Mouse (Mus musculus): ENCODE results near the gene Nnmt. TPM values are rescaled to one million over a fixed set of nuclear protein-coding genes. Genes with fewer than 3 reads are reported as not detected.

Gene Nnmt
- polyA plus RNA-seq, 1 experiment from 2014 or later, result 0.76 TPM

DNA sequence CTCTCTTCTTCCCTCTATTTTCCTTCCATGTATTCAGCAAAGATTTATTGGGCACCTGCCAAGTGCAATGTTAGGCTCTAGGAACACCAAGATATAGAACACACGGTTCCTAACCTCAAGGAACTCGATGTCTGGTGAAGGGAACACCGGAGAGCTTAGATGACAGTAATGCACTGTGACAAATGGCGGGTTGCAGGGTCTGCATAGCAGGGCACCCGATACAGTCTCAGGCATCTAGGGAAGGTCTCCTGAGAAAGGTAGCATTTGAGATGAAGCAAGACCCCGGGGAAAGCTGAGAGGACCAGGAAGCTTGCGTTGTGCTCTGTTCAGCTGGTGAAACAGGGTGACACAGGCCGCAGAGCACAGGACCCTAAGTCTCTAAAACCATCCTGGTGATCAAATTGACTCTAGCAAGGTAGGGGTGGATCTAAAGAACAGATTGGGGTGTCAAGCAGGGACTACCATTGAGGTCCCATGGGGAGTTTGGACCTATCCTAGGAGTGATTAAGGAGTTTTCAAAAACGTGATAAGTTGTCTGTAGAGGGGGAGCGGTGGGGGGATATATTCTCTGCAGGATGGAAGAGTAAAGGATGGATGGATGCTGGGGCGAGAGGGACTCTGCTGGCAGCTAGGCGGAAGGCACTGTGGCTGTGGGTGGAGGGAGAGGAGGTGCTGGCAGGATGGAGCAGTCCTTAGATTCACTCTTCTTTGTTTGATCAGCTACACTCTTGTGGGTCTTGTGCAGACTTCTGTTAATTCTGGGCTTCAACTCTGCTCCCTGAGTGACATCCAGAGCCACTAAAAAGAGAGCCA is 43.5 kb upstream of the Nnmt start:
- H3K4me1 ChIP-seq (ENCODE audit: control insufficient read depth, insufficient read depth, low read length), result peaks cover 30% of the 10 kb centered on the region
- H3K27me3 ChIP-seq (ENCODE audit: control insufficient read depth, insufficient read depth, low read length), result no peaks in the 10 kb centered on the region
- DNase-seq (ENCODE audit: low spot score) (no peak), ATAC-seq (ENCODE audit: insufficient read depth, low FRiP score, low TSS enrichment) (no peak)
- 32% methylated on average over 12 of the region's 12 CpGs for WGBS
- H3K36me3 ChIP-seq (ENCODE audit: control insufficient read depth, insufficient read depth, low read length), result no peaks in the 10 kb centered on the region
- H3K4me3 ChIP-seq (ENCODE audit: low read depth, low read length), result no peak overlapping the region
- peak overlapping the region; percentile 45 for H3K4me2 ChIP-seq (ENCODE audit: low read depth)
- peak overlapping the region; percentile 79; the same call in 1 of the 2 replicates for H3K27ac ChIP-seq (ENCODE audit: low read depth, low read length)
- H3K9me3 ChIP-seq (ENCODE audit: control insufficient read depth, low read length), result no peaks in the 10 kb centered on the region
- no peak overlapping the region for H3K9ac ChIP-seq (ENCODE audit: low read length)

- Histone ChIP-seq H3K4me3 (ENCODE audit: low read depth, low read length) (no peak overlapping the region), H3K36me3 (ENCODE audit: control insufficient read depth, insufficient read depth, low read length) (no peaks in the 10 kb centered on the region), H3K9ac (ENCODE audit: low read length) (no peak overlapping the region), H3K4me1 (ENCODE audit: control insufficient read depth, insufficient read depth, low read length) (peaks cover 30% of the 10 kb centered on the region), H3K27me3 (ENCODE audit: control insufficient read depth, insufficient read depth, low read length) (no peaks in the 10 kb centered on the region), H3K27ac (ENCODE audit: low read depth, low read length) (no peak overlapping the region), H3K9me3 (ENCODE audit: control insufficient read depth, low read length) (no peaks in the 10 kb centered on the region), H3K4me2 (ENCODE audit: low read depth) (no peak overlapping the region)
- no peak for ATAC-seq (ENCODE audit: insufficient read depth, low FRiP score, low TSS enrichment)
- no peak for DNase-seq (ENCODE audit: low spot score)
- WGBS, result 19% methylated on average over 10 of the region's 10 CpGs
These were observed 42.8 kb upstream of the Nnmt start for GRCm38 (mm10) chr9:48647648-48648284.

DNA sequence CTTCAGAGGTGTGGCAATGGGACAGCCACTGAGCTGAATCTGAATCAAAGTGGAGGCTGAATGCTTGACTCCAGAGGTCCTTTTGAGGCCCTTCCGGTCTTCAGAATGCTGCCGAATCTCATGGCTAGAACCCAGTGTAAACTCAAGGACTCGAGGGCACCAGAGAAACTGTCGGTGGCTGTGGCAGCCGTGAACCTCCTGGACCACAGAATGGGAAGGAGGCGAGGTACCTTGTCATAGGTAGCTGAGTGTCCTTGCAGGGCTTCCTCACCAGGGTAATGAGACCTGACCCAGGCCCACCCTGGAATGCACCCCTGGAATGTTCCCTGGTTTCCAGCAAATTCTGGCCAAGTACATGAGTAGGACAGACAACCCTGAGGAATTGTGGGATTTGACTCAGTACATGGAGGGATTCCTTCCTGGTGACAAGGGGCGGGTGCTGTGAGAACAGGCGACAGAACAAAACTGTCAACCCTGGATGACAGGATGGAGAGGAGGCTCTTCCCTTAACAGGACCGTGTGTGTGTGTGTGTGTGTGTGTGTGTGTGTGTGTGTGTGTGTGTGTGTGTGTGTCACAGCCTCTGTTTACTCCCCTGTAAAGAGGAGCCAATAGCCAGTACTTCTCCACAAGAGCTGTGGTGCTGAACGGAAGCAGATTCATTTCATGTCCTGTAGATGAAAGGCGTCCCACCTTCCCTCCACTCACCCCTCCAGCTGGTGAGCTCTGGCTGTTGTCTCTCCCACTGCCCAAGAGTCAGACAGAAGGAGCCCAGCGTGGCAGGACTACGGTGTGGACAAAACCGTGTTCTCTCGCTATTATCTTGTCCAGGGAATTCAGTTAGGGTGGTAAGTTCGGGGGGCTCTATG is 42.1 kb upstream of the Nnmt start:
- no peak for DNase-seq (ENCODE audit: low spot score)

GRCm38 (mm10) chr9:48646251-48646650 is 41.3 kb upstream of the Nnmt start:
- H3K36me3 ChIP-seq (ENCODE audit: control insufficient read depth, insufficient read depth, low read length), result no peaks in the 10 kb centered on the region
- H3K9me3 ChIP-seq (ENCODE audit: control insufficient read depth, low read length), result no peaks in the 10 kb centered on the region
- peak; percentile 79 for DNase-seq (ENCODE audit: low spot score)
- H3K4me2 ChIP-seq (ENCODE audit: low read depth), result no peak overlapping the region
- H3K27me3 ChIP-seq (ENCODE audit: control insufficient read depth, insufficient read depth, low read length), result no peaks in the 10 kb centered on the region
- ATAC-seq (ENCODE audit: insufficient read depth, low FRiP score, low TSS enrichment), result no peak
- whole genome bisulfite sequencing, result 26% methylated on average over 4 of the region's 4 CpGs
- no peak overlapping the region for H3K9ac ChIP-seq (ENCODE audit: low read length)
- H3K27ac ChIP-seq (ENCODE audit: low read depth, low read length), result no peak overlapping the region
- peaks cover 30% of the 10 kb centered on the region for H3K4me1 ChIP-seq (ENCODE audit: control insufficient read depth, insufficient read depth, low read length)
- H3K4me3 ChIP-seq (ENCODE audit: low read depth, low read length), result no peak overlapping the region

More for the DNA sequence above, 42.1 kb upstream of the Nnmt start:
- Histone ChIP-seq H3K4me1 (ENCODE audit: control insufficient read depth, insufficient read depth, low read length) (peaks cover 30% of the 10 kb centered on the region), H3K4me2 (ENCODE audit: low read depth) (no peak overlapping the region), H3K4me3 (ENCODE audit: low read depth, low read length) (no peak overlapping the region), H3K9ac (ENCODE audit: low read length) (no peak overlapping the region), H3K27ac (ENCODE audit: low read depth, low read length) (no peak overlapping the region), H3K27me3 (ENCODE audit: control insufficient read depth, insufficient read depth, low read length) (no peaks in the 10 kb centered on the region), H3K9me3 (ENCODE audit: control insufficient read depth, low read length) (no peaks in the 10 kb centered on the region), H3K36me3 (ENCODE audit: control insufficient read depth, insufficient read depth, low read length) (no peaks in the 10 kb centered on the region)
- no peak for ATAC-seq (ENCODE audit: insufficient read depth, low FRiP score, low TSS enrichment)
- WGBS, result 45% methylated on average over 16 of the region's 16 CpGs

DNA sequence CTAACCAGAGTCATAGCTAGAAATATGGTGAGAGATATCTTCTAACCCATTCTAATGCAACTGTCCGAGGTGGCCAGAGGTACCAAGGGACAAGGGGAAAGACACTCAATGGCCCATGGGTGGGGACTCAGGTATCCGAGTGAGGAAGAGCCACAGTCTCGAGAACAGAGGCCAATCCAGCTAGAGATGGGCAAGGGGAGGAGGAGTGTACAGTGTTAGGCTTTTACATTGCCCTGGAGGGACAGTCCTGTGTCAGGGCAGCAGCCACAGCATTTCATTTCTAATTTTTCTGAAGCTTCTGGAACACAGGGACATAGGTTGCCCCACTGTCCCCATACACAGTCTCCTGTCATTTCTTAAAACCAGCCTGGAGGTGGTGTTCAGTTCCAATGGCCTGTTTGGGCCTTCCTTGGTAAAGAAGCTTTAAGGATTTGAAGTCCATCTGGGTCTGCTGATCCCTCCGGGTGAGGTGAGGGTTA is 40.7 kb upstream of the Nnmt start:
- DNase-seq (ENCODE audit: low spot score) (no peak), ATAC-seq (ENCODE audit: insufficient read depth, low FRiP score, low TSS enrichment) (no peak)
- Histone ChIP-seq H3K36me3 (ENCODE audit: control insufficient read depth, insufficient read depth, low read length) (no peaks in the 10 kb centered on the region), H3K4me3 (ENCODE audit: low read depth, low read length) (no peak overlapping the region), H3K9me3 (ENCODE audit: control insufficient read depth, low read length) (no peaks in the 10 kb centered on the region), H3K4me1 (ENCODE audit: control insufficient read depth, insufficient read depth, low read length) (peaks cover 30% of the 10 kb centered on the region), H3K9ac (ENCODE audit: low read length) (no peak overlapping the region), H3K4me2 (ENCODE audit: low read depth) (no peak overlapping the region), H3K27me3 (ENCODE audit: control insufficient read depth, insufficient read depth, low read length) (no peaks in the 10 kb centered on the region), H3K27ac (ENCODE audit: low read depth, low read length) (no peak overlapping the region)
- WGBS, result 66% methylated on average over 4 of the region's 4 CpGs

- H3K27ac ChIP-seq (ENCODE audit: low read depth, low read length), result no peak overlapping the region
- no peaks in the 10 kb centered on the region for H3K9me3 ChIP-seq (ENCODE audit: control insufficient read depth, low read length)
- H3K36me3 ChIP-seq (ENCODE audit: control insufficient read depth, insufficient read depth, low read length), result no peaks in the 10 kb centered on the region
- H3K4me3 ChIP-seq (ENCODE audit: low read depth, low read length), result no peak overlapping the region
- DNase-seq (ENCODE audit: low spot score), result no peak
- 52% methylated on average over 13 of the region's 13 CpGs for WGBS
- no peak overlapping the region for H3K9ac ChIP-seq (ENCODE audit: low read length)
- no peak for ATAC-seq (ENCODE audit: insufficient read depth, low FRiP score, low TSS enrichment)
- H3K4me2 ChIP-seq (ENCODE audit: low read depth), result no peak overlapping the region
- peaks cover 26% of the 10 kb centered on the region for H3K4me1 ChIP-seq (ENCODE audit: control insufficient read depth, insufficient read depth, low read length)
- no peaks in the 10 kb centered on the region for H3K27me3 ChIP-seq (ENCODE audit: control insufficient read depth, insufficient read depth, low read length)
These were observed 40.1 kb upstream of the Nnmt start for GRCm38 (mm10) chr9:48644926-48645647.

DNA sequence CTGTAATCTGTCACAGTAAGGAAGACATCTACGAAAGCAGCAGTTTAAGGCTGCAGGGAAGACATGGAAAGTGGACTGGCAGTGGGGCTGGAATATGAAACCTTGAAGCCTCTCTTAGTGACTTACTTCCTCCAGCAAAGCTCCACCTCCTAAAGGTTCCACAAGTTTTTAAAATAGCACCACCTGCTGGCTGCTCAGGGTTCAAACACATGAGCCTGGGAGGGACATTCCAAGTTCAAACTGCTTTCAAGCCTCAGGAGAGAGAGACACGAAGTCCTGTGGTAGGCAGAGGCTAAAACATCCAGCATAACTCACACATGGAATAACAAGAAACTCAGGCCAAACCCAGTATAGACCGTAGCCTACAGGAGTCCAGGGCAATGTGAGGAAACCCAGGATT is 39.4 kb upstream of the Nnmt start:
- no peak overlapping the region for H3K9ac ChIP-seq (ENCODE audit: low read length)
- H3K4me1 ChIP-seq (ENCODE audit: control insufficient read depth, insufficient read depth, low read length), result peaks cover 19% of the 10 kb centered on the region
- no peaks in the 10 kb centered on the region for H3K36me3 ChIP-seq (ENCODE audit: control insufficient read depth, insufficient read depth, low read length)
- ATAC-seq (ENCODE audit: insufficient read depth, low FRiP score, low TSS enrichment) (no peak), DNase-seq (ENCODE audit: low spot score) (no peak)
- H3K4me2 ChIP-seq (ENCODE audit: low read depth), result no peak overlapping the region
- no peaks in the 10 kb centered on the region for H3K27me3 ChIP-seq (ENCODE audit: control insufficient read depth, insufficient read depth, low read length)
- H3K4me3 ChIP-seq (ENCODE audit: low read depth, low read length), result no peak overlapping the region
- H3K9me3 ChIP-seq (ENCODE audit: control insufficient read depth, low read length), result no peaks in the 10 kb centered on the region
- H3K27ac ChIP-seq (ENCODE audit: low read depth, low read length), result no peak overlapping the region
- WGBS, result 78% methylated on average over 3 of the region's 3 CpGs

- WGBS, result 93% methylated on average over 8 of the region's 8 CpGs
- H3K9ac ChIP-seq (ENCODE audit: low read length), result no peak overlapping the region
- no peak overlapping the region for H3K27ac ChIP-seq (ENCODE audit: low read depth, low read length)
- H3K4me1 ChIP-seq (ENCODE audit: control insufficient read depth, insufficient read depth, low read length), result no peaks in the 10 kb centered on the region
- no peak overlapping the region for H3K4me2 ChIP-seq (ENCODE audit: low read depth)
- DNase-seq (ENCODE audit: low spot score), result no peak
- no peaks in the 10 kb centered on the region for H3K9me3 ChIP-seq (ENCODE audit: control insufficient read depth, low read length)
- H3K27me3 ChIP-seq (ENCODE audit: control insufficient read depth, insufficient read depth, low read length), result no peaks in the 10 kb centered on the region
- no peak overlapping the region for H3K4me3 ChIP-seq (ENCODE audit: low read depth, low read length)
- no peaks in the 10 kb centered on the region for H3K36me3 ChIP-seq (ENCODE audit: control insufficient read depth, insufficient read depth, low read length)
- ATAC-seq (ENCODE audit: insufficient read depth, low FRiP score, low TSS enrichment), result no peak
These were observed 36.7 kb upstream of the Nnmt start for GRCm38 (mm10) chr9:48641636-48642035.
